Mouse (Mus musculus): ENCODE data around the gene Gpr1.

Gene Gpr1

GRCm38 (mm10) chr1:63214271-63214558 lies at the start of gene Gpr1:
Gene Gpr1 (minus strand): TSS chr1:63214543.
- DNase-seq (ENCODE audit: low spot score): no peak

GRCm38 (mm10) chr1:63263671-63264070 lies 49.3 kb upstream of the Gpr1 start:
- DNase-seq (ENCODE audit: low spot score): no peak

GRCm38 (mm10) chr1:63261041-63261590 lies 46.8 kb upstream of the Gpr1 start:
- no peak for DNase-seq (ENCODE audit: low spot score)

GRCm38 (mm10) chr1:63260742-63261033 lies 46.3 kb upstream of the Gpr1 start:
- no peak for DNase-seq (ENCODE audit: low spot score)

GRCm38 (mm10) chr1:63259916-63260741 lies 45.8 kb upstream of the Gpr1 start:
- DNase-seq (ENCODE audit: low spot score): no peak

GRCm38 (mm10) chr1:63259271-63259830 lies 45.0 kb upstream of the Gpr1 start:
- no peak for DNase-seq (ENCODE audit: low spot score)

- no peak for DNase-seq (ENCODE audit: low spot score)
Observed at GRCm38 (mm10) chr1:63258501-63258900, 44.2 kb upstream of the Gpr1 start.

GRCm38 (mm10) chr1:63256083-63256482 lies 41.7 kb upstream of the Gpr1 start:
- DNase-seq (ENCODE audit: low spot score): no peak

GRCm38 (mm10) chr1:63255101-63255500 lies 40.8 kb upstream of the Gpr1 start:
- DNase-seq (ENCODE audit: low spot score): no peak

- DNase-seq (ENCODE audit: low spot score): no peak
Observed at GRCm38 (mm10) chr1:63253291-63253690, 38.9 kb upstream of the Gpr1 start.

GRCm38 (mm10) chr1:63252351-63253209 lies 38.2 kb upstream of the Gpr1 start:
- no peak for DNase-seq (ENCODE audit: low spot score)

- no peak for DNase-seq (ENCODE audit: low spot score)
Observed at GRCm38 (mm10) chr1:63249261-63249660, 34.9 kb upstream of the Gpr1 start.

GRCm38 (mm10) chr1:63248360-63248851 lies 34.1 kb upstream of the Gpr1 start:
- no peak for DNase-seq (ENCODE audit: low spot score)

GRCm38 (mm10) chr1:63247831-63248359 lies 33.6 kb upstream of the Gpr1 start:
- DNase-seq (ENCODE audit: low spot score): no peak

- no peak for DNase-seq (ENCODE audit: low spot score)
Observed at GRCm38 (mm10) chr1:63246862-63247521, 32.6 kb upstream of the Gpr1 start.

GRCm38 (mm10) chr1:63243854-63244253 lies 29.5 kb upstream of the Gpr1 start:
- DNase-seq (ENCODE audit: low spot score): no peak

- no peak for DNase-seq (ENCODE audit: low spot score)
Observed at GRCm38 (mm10) chr1:63239751-63240150, 25.4 kb upstream of the Gpr1 start.

GRCm38 (mm10) chr1:63239305-63239704 lies 25.0 kb upstream of the Gpr1 start:
- no peak for DNase-seq (ENCODE audit: low spot score)

GRCm38 (mm10) chr1:63237371-63237770 lies 23.0 kb upstream of the Gpr1 start:
- DNase-seq (ENCODE audit: low spot score): no peak

- DNase-seq (ENCODE audit: low spot score): no peak
Observed at GRCm38 (mm10) chr1:63227241-63227640, 12.9 kb upstream of the Gpr1 start.

- DNase-seq (ENCODE audit: low spot score): no peak
Observed at GRCm38 (mm10) chr1:63225890-63226289, 11.5 kb upstream of the Gpr1 start.

- DNase-seq (ENCODE audit: low spot score): no peak
Observed at GRCm38 (mm10) chr1:63225009-63225408, 10.7 kb upstream of the Gpr1 start.
